Mouse (Mus musculus) thymus, adult 2 months (tissue): Measurements from ENCODE around the gene Chl1.

Experiments
- CTCF ChIP-seq: fragments of 200-500 bp; IDR thresholded peaks from 2 replicates; pipeline ENCODE4 v1.5.1; 2012; ENCODE audit warnings: mild to moderate bottlenecking, control low read depth, low read length, moderate library complexity, borderline replicate concordance; ENCODE audit not compliant: control insufficient read depth, poor library complexity, insufficient read depth; ENCODE audit errors: extremely low read depth
- POLR2A ChIP-seq: fragments of 200-500 bp; IDR thresholded peaks from 2 replicates; pipeline ENCODE4 v1.6.1; 2012; ENCODE audit warnings: mild to moderate bottlenecking, low read length, control low read depth, moderate library complexity; ENCODE audit not compliant: control insufficient read depth, poor library complexity, insufficient read depth; ENCODE audit errors: extremely low read depth

DNA sequence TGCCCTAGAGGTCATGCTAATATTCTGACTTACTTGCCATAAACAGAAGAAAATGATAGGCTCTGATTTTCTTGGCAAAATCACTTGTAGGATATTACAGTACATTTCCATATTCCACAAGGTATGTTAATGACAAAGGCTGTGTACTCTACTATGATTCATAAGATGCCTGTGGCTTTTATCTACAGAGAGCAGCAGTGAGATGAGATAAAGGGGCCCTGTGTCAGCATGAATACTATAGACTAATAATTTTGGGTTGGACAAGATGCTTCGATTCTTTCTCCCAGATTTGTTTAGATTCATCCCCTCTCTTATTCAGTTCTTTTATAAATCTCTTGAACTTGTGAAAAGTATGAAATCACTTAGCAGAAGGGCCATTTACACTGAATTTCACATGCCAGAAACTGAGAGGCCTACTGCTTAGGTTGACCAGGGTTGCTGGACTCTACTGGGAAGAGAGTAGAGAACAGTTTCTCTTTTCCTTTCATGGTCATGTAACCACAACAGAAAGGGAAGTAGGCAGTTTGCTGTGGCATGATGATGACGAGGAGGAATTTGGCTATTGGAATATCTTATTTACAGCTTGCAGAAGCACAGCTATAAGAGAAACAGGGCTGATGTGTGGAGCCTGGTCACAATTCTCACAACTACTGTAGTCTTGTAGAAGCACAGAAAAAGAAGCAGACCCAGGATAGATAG lies 15.1 kb downstream of the Chl1 start:
- TF ChIP-seq CTCF, result no peak
- TF ChIP-seq POLR2A, result no peak
